Mouse (Mus musculus) small intestine, adult 2 months (tissue): ENCODE results near the gene Oprm1.

Source experiments
- CTCF ChIP-seq: fragments of 200-500 bp; IDR thresholded peaks from 2 replicates; pipeline ENCODE4 v1.5.1; 2012; ENCODE audit warnings: low read depth, mild to moderate bottlenecking, control low read depth, inconsistent platforms, low read length, moderate library complexity, mixed read lengths; ENCODE audit not compliant: insufficient replicate concordance, insufficient read length; ENCODE audit errors: extremely low read depth
- POLR2A ChIP-seq: fragments of 200-500 bp; IDR thresholded peaks from 2 replicates; pipeline ENCODE4 v1.6.1; 2012; ENCODE audit warnings: low read depth, mild to moderate bottlenecking, control low read depth, inconsistent platforms, low read length, moderate library complexity

- TF ChIP-seq POLR2A: no peak
- TF ChIP-seq CTCF: no peak
Measured at GRCm38 (mm10) chr10:6848834-6849233, 90.5 kb downstream of the Oprm1 start.
